Mouse (Mus musculus) megakaryocyte, embryonic 14.5 days (primary cell): ENCODE measurements around the gene Map1s.

Source experiments
- FLI1 ChIP-seq: IDR thresholded peaks from 2 replicates; pipeline ENCODE4 v1.6.1; 2012; ENCODE audit warnings: low read length, inconsistent platforms, mixed read lengths
- GATA1 ChIP-seq: IDR thresholded peaks from 3 replicates; pipeline ENCODE4 v1.6.1; 2012; ENCODE audit warnings: mixed read lengths, low read length, inconsistent platforms, borderline replicate concordance

GRCm38 (mm10) chr8:70941478-70941877 is 35.7 kb downstream of the Map1s start:
- TF ChIP-seq GATA1, result no peak
- TF ChIP-seq FLI1, result no peak
